Mouse (Mus musculus): Measurements from ENCODE around the gene Padi3. TPM values are rescaled to one million over a fixed set of nuclear protein-coding genes. Genes with fewer than 3 reads are reported as not detected.

Gene Padi3
- not detected for total RNA-seq (2021)
- long read RNA-seq, result 0 reads

DNA sequence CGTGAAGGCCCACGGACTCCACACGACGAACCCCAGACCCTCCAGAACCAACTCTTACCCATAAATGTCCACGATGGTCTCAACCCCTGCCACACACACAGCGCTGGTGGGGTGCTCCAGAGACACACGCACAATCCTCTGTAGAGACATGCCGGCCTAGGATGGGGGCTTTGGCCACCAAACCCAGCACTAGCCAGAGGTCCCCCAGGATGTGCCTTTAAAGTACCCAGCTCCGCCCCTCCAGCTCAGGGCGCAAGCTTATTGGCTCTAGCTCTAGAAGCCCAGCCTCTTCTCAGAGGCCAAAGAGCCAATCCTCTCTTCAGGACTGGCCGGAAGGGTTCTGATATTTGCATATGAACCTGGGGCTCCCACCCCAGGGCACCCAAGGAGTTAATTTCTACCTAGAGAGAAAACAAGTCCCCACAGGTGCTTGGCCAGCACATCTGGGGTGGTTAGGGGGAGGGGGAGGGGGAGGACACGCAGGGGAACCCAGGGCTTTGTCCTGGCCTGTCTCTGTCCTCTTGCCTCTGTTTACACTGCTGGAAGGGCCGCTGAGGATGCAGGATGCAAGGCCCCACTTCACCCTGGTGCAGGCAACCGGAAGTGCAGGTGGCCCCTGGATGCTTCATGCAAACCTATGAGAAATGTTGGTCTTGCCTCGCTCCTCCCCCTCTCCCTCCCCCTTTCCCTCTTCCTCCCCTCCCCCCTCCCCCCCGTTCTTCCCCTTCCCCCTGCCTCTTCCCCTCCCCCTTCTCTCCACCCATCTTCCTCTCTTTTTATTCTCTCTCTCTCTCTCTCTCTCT, at the start of gene Padi3:
TSS of gene Padi3 (minus strand) at position 191 of the 803 bp plus-strand sequence.
- DNase-seq (ENCODE audit: low spot score in 2 of 2), result no peak

DNA sequence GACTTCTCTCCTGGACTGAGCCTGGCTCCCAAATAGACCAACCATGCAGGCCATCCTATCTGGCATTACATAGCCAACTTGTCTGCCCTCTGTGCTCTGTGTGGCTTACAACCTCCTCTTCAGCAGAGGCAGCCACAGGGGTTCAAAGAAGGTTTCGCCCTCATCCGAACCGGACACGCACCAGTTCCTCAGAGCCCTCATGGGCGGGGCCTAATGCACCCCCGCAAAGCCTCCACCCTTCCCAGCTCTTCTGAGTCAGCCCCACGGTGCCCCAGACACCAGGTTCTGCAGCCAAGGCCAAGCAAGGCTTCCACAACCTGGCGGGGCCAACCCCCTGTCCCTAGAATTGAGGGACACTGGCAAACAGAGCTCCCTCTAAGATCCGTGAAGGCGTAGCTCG, 48.8 kb upstream of the Padi3 start:
- no peak for DNase-seq (ENCODE audit: low spot score in 2 of 2)

DNA sequence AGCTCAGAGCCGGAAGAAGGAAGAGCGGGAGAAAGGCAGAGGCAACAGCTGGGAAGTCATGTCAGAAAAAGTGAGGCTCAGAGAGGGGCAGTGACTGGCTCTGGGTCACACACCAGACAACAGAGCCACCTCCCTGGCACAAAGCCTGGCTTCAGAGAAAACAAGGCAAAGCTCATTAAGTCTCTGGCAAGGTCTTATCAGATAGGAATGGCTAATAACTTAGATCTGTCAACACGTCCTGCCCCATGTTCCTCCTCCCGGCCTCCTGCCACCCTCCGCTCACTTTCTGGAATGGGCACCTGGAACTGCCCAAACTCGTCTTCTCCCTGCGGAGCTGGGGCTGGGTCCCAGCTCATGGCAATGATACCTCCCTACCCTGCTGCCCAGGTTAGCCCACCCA, 47.4 kb upstream of the Padi3 start:
- DNase-seq (ENCODE audit: low spot score in 2 of 2), result no peak

DNA sequence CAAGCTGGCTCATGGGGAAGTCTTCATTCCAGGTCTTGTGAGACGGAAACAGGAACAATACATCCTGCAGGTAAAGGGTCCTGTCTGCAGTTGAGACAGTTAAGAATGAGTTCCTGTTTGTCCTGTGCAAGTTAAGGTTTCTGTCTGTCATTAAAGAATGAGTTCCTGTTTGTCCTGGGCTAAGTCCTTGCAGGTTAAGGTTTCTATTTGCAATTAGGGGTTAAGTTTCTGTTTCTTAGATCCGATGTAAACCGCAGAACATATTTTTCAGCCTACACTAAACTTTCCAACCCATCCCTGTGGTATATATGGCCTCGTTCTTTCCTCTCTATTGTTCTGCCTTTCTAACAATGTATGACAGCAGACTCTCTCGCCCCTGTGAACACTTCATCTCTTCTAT, 46.6 kb upstream of the Padi3 start:
- no peak for DNase-seq (ENCODE audit: low spot score in 2 of 2)

DNA sequence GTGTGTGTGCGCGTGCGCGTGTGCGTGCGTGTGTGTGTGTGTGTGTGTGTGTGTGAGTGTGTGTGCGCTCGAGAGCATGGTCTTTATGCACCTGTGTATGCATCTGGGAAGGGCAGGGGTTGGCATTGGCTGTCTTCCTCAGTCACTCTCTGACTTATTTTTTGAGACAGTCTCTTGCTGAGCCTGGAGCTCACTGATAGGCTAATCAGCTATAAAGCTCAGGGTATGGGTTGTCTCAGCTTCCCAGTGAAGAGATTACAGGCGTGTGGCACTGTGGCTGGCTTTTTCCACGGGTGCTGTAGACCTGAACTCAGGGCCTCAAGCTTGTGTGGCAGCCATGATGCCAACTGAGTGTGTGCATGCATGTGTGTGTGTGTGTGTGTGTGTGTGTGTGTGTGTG, 44.7 kb upstream of the Padi3 start:
- DNase-seq (ENCODE audit: low spot score in 2 of 2), result no peak

DNA sequence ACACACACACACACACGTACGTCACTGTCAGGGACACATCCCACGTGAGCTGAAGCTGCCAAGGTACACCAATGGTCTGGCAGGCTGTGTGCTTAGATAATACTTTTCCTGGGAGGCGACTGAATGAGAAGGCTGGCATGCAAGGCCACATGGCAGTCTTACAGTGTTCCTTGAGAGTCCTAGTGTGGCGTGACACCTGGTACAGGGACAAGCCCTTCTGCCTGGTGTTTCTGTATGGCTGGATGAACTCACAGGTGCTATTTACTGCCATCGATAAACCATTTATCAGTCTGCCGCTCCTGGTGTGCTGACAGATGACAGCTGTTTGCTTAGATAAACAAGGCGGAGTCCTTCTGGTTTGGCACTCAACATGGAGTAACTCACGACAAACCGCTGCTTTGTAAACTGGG, 44.0 kb upstream of the Padi3 start:
- DNase-seq (ENCODE audit: low spot score in 2 of 2), result no peak

DNA sequence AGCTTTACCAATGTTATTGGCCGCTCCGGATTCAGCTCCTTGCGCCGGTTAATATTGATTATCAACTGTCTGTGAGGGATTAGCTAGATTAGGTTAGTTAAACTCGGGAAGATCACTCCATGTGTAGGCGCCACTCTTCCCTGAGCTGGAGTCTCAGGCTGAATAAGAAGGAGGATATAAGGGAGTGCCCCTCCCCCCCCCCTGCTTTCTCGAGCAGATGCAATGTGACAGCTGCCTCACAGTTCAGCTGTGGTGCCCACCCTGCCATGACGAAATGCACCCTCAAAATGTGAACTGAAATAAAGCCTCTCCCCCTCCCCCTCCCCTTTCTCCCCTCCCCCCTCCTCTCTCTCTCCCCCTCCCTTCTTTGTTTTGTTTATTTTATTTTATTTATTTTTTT, 43.2 kb upstream of the Padi3 start:
- no peak for DNase-seq (ENCODE audit: low spot score in 2 of 2)

DNA sequence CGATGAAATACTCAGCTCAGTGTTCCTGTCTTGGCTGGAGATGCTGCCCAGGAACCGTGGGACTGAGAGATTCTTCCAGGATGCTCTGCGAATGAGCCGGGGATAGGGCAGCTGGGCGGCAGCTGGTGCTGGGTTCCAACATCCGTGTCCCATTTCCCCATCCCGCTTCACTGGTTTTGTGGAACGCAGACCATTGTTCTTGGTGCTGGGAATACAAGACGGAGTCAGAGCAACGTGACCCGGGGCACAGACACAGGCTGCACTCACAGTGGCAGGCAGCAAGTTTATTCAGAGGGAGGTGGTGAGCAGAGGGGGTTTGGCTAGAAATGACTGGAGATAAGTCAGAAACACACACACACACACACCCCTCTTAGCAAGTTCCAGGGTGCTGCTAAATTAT, 38.9 kb upstream of the Padi3 start:
- no peak for DNase-seq (ENCODE audit: low spot score in 2 of 2)

DNA sequence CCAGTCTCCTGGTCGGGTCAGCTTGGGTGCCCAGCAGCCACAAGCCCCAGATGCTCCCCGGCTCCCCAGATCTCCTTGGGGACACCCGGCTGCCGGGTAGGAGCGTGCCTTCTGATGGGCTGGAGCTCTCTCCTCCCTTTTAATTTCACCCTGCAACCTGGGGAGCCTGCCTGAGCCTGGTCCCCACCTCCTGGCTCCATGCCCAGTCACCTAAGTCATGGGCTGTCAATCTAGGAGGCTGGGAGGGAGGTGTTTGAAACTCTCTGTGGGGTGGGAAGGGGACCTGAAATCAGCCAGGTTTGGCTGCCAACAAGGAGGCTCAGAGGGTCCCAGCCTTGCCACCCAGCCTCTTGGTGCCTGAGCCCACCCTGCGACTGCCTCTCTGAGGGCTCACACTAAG, 35.2 kb upstream of the Padi3 start, which contains the start of gene Padi1:
TSS of gene Padi1 (minus strand) at position 113 of the 400 bp plus-strand sequence.
- no peak for DNase-seq (ENCODE audit: low spot score in 2 of 2)

DNA sequence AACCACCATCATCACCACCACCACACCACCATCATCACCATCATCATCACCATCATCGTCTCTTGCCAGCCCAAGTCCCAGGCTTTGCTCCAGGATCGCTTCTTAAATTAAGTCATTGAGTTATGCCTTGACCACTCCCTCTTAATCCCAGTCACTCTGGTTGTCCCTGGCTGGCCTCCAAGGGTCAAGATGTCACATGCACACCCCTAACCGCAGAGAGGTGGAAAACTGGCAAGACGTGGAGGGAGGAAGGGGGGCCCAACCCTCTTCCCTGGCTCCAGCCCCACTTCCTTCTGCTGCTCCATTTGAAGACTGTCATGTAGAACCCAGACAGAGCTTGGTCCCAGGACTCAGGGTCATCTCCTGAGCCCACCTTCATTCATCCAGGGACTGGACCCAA, 34.5 kb upstream of the Padi3 start:
- DNase-seq (ENCODE audit: low spot score in 2 of 2), result no peak

DNA sequence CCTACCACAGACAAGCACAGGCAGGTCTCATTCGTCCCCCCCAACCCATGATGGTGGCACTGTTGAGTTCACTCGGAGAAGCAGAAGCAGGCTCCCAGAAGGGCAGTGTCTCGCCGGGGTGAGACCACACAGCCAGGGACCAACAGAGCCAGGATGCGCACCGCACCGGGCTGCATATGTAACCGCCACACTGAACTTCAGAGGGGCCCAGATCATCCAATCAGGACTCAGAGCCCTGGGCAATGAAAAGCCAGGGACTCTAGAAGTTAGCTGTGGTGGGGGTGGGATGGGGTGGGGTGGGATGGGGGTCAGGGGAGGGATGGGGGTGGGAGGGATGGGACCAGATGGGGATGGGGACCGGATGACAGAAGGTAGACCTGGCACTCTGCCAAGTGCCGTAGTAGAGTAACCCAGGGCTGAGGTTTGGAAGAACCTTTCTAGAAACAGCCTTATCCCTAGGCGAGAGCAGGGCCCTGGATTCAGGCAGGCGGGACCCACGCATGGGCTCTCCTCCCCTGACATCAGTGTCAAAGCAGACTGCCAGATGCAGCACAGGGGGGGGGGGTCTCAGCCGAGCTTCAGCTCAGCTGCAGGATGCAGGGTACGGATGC, 33.3 kb upstream of the Padi3 start:
- DNase-seq (ENCODE audit: low spot score in 2 of 2), result no peak

DNA sequence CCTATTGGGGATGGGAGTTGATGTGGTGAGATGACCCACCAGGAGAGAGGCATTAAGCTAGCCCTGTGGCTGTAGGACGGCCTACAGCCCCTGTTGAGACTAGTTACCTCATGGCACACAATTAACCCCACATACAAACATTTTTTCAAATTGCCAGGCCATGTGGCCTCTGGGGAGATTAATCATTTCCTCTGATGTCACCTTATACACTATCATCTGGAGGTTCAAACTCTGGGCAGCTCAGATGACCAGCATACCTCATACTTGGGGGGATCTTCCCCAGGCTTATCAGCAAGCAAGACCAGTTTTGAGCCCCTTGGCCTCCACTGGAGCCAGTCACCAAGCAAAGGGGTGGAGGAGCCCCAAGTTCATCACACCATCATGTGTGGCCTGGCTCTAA, 32.5 kb upstream of the Padi3 start:
- DNase-seq (ENCODE audit: low spot score in 2 of 2), result no peak

DNA sequence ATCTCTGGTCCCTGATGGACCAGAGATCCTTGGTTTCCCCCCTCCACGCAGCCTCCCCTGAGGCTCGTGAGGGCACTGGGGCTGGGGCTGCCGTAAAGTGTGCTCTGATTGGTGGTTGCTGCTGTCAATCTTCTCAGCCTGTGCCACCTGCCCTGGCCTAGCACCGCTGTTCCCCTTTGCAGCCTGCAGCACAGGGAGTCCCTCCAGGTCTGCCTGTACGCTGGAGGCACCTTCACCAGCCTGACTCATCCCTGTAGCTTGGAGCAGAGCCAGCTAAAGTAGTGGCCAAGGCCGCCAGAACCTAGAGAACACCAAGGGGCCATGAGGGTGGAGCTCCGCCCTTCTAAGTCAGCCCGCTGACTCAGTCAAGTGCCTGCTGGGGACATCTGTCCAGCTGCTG, 27.4 kb upstream of the Padi3 start:
- DNase-seq (ENCODE audit: low spot score in 2 of 2), result no peak

DNA sequence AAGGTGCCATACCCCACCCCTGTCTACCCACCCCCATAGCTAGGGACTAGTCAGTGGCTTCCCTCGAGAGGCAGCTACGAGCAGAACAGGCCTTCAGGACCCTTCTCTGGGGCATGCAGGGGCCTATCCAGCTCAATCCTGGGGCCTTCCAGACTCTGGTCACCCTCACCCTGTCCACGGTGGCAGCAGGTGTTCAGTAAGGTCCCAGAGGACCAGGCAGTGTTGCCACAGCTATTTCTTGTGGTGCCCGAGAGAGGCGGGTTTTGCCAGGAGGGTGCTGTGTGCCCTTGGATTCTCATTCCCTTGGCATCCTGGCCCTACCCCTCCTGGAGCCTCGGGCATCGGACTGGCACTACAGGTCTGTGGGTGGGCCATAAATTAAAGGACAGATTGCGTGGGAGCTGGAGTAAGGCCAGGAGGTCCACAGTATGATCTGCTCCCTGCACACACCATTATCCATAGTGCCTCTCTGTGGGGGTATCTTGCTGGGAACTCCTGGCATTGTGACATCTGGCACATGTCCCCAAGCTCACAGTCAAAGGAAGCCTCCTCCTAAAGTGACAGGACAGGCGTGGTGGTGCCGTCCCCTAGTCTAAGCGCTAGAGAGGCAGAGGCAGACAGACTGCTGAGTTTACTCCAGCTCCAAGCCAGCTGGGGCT, 25.9 kb upstream of the Padi3 start:
- no peak for DNase-seq (ENCODE audit: low spot score in 2 of 2)

DNA sequence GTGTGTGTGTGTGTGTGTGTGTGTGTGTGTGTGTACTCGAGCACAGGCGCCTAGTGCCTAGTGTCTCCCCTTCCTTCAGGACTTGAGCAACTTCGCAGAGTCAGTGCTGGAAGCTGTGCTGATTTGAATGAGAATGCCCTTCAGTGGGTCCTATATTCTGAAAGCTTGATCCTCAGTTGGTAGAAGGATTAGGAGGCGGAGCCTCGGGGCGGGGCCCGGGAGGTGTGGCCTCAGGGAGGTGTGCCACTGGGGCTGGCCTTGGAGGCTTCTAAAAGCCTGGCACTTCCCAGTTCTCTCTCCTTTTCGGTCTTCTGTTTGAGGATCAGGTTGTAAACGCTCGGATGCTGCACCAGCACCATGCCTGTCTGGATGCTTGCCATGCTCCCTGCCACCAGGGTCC, 25.2 kb upstream of the Padi3 start:
- DNase-seq (ENCODE audit: low spot score in 2 of 2), result no peak

DNA sequence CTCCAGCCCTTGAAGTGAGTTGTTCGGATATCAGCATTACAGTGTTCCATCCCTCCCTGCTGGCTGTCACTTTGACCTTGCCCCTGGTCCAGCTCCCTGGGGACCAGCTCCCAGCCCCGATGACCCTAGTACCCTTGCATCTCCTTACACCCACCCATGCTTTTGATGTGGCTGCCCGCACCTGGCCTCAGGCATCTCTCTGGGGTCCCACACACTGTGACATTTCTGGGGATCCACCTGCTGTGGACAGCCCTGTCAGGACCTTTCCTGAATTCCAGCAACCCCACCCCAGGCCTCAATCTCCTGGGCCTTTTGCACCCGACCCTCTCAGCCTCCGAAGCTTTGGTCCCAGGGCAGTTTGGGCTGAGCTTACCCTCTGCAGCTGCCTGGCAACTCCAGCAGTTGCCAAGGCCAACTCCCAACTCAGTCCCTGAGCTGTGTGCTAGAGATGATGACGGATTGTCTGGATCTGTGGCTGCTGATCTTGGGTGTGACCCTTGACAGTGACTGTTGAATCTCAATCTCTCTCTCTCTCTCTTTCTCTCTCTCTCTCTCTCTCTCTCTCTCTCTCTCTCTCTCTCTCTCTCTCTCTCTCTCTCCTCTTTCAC, 24.0 kb upstream of the Padi3 start:
- no peak for DNase-seq (ENCODE audit: low spot score in 2 of 2)

DNA sequence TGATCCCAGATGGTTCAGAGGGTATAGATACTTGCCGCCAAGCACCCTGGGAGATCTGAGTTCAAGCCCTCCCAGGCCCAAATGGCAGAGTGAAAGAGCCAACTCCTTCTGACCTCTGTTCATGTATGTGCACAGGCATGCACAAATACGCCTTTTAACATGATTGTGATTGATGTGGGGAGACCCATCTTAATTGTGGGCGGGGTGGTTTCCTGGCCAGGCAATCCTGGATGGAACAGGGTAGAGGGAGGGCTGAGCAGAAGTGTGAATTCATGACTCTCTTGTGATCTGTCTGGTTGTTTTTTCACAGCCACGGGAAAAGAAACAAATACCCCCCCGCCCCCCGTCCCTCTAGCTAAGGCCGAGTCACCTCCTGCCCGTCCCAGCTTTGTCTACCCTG, 22.4 kb upstream of the Padi3 start:
- no peak for DNase-seq (ENCODE audit: low spot score in 2 of 2)

DNA sequence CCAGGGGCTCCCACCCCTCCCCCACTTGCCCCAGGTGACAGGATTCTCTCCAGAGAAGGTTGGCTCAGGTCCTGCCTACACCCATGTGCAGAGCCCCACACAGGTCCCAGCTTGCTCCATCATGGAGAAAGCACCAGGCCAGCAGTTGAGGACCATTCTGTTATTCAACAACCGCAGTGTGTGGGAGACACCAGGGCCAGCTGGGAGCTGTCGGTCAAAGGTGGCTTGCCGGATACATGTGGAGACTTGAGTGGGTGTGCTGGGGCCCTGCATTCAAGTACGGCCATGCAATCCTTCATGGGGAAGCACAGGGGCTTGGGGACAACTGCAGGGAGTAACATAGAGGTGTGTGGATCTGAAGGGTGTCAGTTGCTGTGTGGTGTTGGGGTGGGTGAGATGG, 21.4 kb upstream of the Padi3 start:
- no peak for DNase-seq (ENCODE audit: low spot score in 2 of 2)

DNA sequence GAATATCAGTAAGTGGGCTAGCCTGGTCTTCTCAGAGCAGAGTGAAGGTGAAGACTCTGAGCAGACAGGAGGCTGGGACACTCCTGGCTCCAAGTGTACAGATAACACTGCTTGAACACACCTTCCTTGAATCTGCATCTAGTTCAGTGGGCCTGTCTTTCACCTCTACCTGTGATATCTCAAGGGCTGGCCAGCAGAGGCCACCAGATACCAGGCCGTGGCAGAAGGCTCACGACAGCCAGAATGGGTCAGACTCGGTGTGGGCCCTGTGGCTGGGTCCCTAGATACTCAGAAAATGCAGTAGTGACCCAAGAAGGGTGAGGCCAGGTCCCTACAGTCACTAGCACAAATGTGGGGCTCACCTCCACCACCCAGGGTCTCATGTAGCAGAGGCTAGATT, 16.8 kb upstream of the Padi3 start:
- DNase-seq (ENCODE audit: low spot score in 2 of 2), result no peak

DNA sequence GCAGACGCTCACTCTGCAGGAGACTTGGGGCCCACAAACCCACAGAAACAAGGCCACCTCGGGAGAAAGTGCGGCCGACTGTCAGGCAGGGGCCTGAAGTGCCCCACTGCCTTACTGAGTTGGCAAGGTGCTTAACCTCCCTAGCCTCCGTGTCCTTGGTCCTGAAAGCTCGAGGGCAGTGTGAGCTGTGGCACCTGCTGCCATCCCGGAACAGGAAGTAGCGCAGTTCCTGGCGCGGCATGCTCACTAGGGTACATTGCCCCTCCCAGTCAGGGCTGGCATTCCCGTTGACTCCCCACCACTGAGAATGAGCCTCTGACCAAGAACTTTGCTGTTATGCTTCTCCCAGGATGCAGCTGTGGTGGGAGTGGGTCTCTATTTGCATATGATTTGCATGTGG, 15.5 kb upstream of the Padi3 start:
- DNase-seq (ENCODE audit: low spot score in 2 of 2), result no peak

DNA sequence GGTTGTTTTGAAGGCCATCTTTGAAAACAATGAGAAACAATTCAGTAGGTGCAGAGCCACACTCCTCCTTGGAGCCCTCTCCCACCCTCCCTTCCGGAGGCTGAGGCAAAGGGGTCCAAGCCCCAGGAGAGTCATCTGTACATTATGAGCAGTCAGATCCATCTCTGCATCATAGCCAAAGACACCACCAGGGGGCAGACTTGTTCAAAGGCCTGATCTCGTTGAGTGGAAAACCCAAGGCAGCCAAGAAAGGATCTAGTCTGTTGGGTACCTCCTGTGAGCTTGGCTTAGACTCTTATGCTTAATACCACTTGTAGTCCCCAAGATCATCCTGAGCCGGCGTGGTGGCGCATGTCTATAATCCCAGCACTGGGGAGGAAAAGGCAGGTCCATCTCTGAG, 11.5 kb upstream of the Padi3 start:
- DNase-seq (ENCODE audit: low spot score in 2 of 2), result peak; percentile 36 to 80

DNA sequence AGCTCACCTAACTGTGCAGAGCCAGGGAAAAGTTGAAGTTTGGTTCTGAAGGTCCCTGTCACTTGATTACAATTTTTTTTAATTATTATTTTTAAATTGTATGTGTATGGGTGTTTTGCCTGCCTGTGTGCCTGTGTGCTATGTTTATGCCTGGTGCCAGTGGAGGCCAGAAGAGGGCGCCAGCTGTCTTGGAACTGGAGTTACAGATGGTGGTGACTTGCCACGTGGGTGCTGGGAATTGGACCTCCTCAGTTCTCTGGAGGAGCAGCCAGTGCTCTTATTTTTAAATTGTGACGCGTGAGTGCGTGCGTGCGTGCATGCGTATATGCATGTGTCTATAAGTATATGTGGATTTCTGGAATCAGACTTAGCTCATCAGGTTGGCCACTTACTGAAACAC, 7.0 kb upstream of the Padi3 start:
- DNase-seq (ENCODE audit: low spot score in 2 of 2), result no peak
